Mouse (Mus musculus): Measurements from ENCODE around the gene Skida1. TPM values are rescaled to one million over a fixed set of nuclear protein-coding genes. Genes with fewer than 3 reads are reported as not detected.
A peak's percentile ranks its signal among the peaks of the same experiment; 100 is the strongest.

Skida1 gene
- polyA plus RNA-seq, 1 experiment from 2014 or later: 8.8 TPM

DNA sequence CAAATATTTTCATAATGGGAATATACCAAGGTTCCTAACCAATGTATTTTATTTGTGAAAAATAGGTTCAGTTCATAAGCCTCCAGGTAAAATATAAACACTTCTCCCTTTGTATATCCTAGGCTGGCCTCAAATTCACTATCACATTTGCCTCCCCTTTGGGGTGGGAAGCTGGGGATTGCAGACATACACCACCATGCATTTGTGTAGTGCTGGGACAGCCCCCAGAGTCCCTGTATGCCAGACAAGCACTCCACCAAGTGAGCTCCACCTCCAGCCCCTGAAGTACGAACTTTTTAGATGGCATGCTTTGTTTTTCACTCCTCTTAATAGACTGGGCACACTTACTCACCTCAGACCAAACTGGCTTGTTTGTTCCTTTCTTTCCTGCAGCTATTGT lies 26.0 kb downstream of the Skida1 start:
- Histone ChIP-seq H3K27ac (ENCODE audit: low read length) (no peak overlapping the region), H3K9me3 (ENCODE audit: low read length) (no peaks in the 10 kb centered on the region), H3K4me3 (ENCODE audit: low read length) (no peak overlapping the region), H3K4me2 (replicated peaks; ENCODE audit: low read depth, low read length) (no peak overlapping the region), H3K27me3 (ENCODE audit: insufficient read depth, low read length) (no peaks in the 10 kb centered on the region), H3K4me1 (ENCODE audit: insufficient read depth, low read length) (peaks cover 9% of the 10 kb centered on the region), H3K9ac (replicated peaks; ENCODE audit: low read length) (no peak overlapping the region), H3K36me3 (ENCODE audit: insufficient read depth, low read length) (no peaks in the 10 kb centered on the region)
- ATAC-seq (ENCODE audit: low FRiP score, low TSS enrichment): no peak
- 35% methylated on average over 1 of the region's 1 CpGs for WGBS

GRCm38 (mm10) chr2:18019122-18019521 lies 29.7 kb downstream of the Skida1 start:
- WGBS: 85% methylated on average over 1 of the region's 1 CpGs
- Histone ChIP-seq H3K4me3 (ENCODE audit: low read length) (no peak overlapping the region), H3K27me3 (ENCODE audit: insufficient read depth, low read length) (no peaks in the 10 kb centered on the region), H3K4me1 (ENCODE audit: insufficient read depth, low read length) (no peaks in the 10 kb centered on the region), H3K36me3 (ENCODE audit: insufficient read depth, low read length) (no peaks in the 10 kb centered on the region), H3K9ac (replicated peaks; ENCODE audit: low read length) (no peak overlapping the region), H3K9me3 (ENCODE audit: low read length) (no peaks in the 10 kb centered on the region), H3K4me2 (replicated peaks; ENCODE audit: low read depth, low read length) (no peak overlapping the region), H3K27ac (ENCODE audit: low read length) (no peak overlapping the region)
- ATAC-seq (ENCODE audit: low FRiP score, low TSS enrichment): no peak

GRCm38 (mm10) chr2:18017321-18017720 lies 31.5 kb downstream of the Skida1 start:
- H3K4me3 ChIP-seq (ENCODE audit: low read length): no peak overlapping the region
- ATAC-seq (ENCODE audit: low FRiP score, low TSS enrichment): no peak
- WGBS: 97% methylated on average over 6 of the region's 6 CpGs
- H3K36me3 ChIP-seq (ENCODE audit: insufficient read depth, low read length): no peaks in the 10 kb centered on the region
- no peaks in the 10 kb centered on the region for H3K9me3 ChIP-seq (ENCODE audit: low read length)
- no peaks in the 10 kb centered on the region for H3K4me1 ChIP-seq (ENCODE audit: insufficient read depth, low read length)
- H3K4me2 ChIP-seq (replicated peaks; ENCODE audit: low read depth, low read length): no peak overlapping the region
- H3K27ac ChIP-seq (ENCODE audit: low read length): no peak overlapping the region
- H3K27me3 ChIP-seq (ENCODE audit: insufficient read depth, low read length): no peaks in the 10 kb centered on the region
- no peak overlapping the region for H3K9ac ChIP-seq (replicated peaks; ENCODE audit: low read length)

GRCm38 (mm10) chr2:18016639-18017038 lies 32.2 kb downstream of the Skida1 start:
- no peaks in the 10 kb centered on the region for H3K27me3 ChIP-seq (ENCODE audit: insufficient read depth, low read length)

GRCm38 (mm10) chr2:18015581-18015980 lies 33.3 kb downstream of the Skida1 start:
- no peaks in the 10 kb centered on the region for H3K4me1 ChIP-seq (ENCODE audit: insufficient read depth, low read length)
- H3K27ac ChIP-seq (ENCODE audit: low read length): no peak overlapping the region
- no peaks in the 10 kb centered on the region for H3K27me3 ChIP-seq (ENCODE audit: insufficient read depth, low read length)
- H3K9ac ChIP-seq (replicated peaks; ENCODE audit: low read length): no peak overlapping the region
- no peak overlapping the region for H3K4me2 ChIP-seq (replicated peaks; ENCODE audit: low read depth, low read length)
- WGBS: 64% methylated on average over 3 of the region's 3 CpGs
- no peak overlapping the region for H3K4me3 ChIP-seq (ENCODE audit: low read length)
- no peak for ATAC-seq (ENCODE audit: low FRiP score, low TSS enrichment)
- no peaks in the 10 kb centered on the region for H3K9me3 ChIP-seq (ENCODE audit: low read length)
- H3K36me3 ChIP-seq (ENCODE audit: insufficient read depth, low read length): no peaks in the 10 kb centered on the region

More at GRCm38 (mm10) chr2:18016639-18017038, 32.2 kb downstream of the Skida1 start:
- no peaks in the 10 kb centered on the region for H3K9me3 ChIP-seq (ENCODE audit: low read length)
- no peaks in the 10 kb centered on the region for H3K4me1 ChIP-seq (ENCODE audit: insufficient read depth, low read length)
- ATAC-seq (ENCODE audit: low FRiP score, low TSS enrichment): no peak
- no peak overlapping the region for H3K9ac ChIP-seq (replicated peaks; ENCODE audit: low read length)
- H3K36me3 ChIP-seq (ENCODE audit: insufficient read depth, low read length): no peaks in the 10 kb centered on the region
- WGBS: 96% methylated on average over 1 of the region's 1 CpGs
- H3K4me2 ChIP-seq (replicated peaks; ENCODE audit: low read depth, low read length): no peak overlapping the region
- no peak overlapping the region for H3K4me3 ChIP-seq (ENCODE audit: low read length)
- no peak overlapping the region for H3K27ac ChIP-seq (ENCODE audit: low read length)

DNA sequence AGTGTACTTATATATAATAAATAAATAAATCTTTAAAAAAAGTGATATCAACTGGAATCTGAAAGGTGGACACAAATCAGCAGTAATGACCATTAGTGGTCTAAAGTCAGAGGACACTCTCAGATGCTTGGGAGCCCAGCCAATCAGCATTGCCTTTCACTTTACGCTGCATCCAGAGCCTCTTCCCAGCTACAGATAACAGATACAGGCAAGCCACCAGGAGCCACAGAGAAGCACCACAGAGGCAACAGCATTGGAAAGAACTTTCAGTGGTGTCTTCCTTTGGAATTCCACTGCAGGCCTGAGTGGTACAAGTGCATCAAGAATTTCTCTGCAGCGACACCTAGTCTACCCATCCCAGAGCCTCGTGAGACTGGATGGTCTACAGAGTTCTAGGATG lies 36.0 kb downstream of the Skida1 start:
- no peak overlapping the region for H3K27ac ChIP-seq (ENCODE audit: low read length)
- 95% methylated on average over 3 of the region's 3 CpGs for WGBS
- H3K4me3 ChIP-seq (ENCODE audit: low read length): no peak overlapping the region
- no peaks in the 10 kb centered on the region for H3K4me1 ChIP-seq (ENCODE audit: insufficient read depth, low read length)
- H3K9ac ChIP-seq (replicated peaks; ENCODE audit: low read length): no peak overlapping the region
- H3K9me3 ChIP-seq (ENCODE audit: low read length): no peaks in the 10 kb centered on the region
- ATAC-seq (ENCODE audit: low FRiP score, low TSS enrichment): no peak
- no peaks in the 10 kb centered on the region for H3K36me3 ChIP-seq (ENCODE audit: insufficient read depth, low read length)
- H3K27me3 ChIP-seq (ENCODE audit: insufficient read depth, low read length): no peaks in the 10 kb centered on the region
- no peak overlapping the region for H3K4me2 ChIP-seq (replicated peaks; ENCODE audit: low read depth, low read length)

GRCm38 (mm10) chr2:18011226-18011625 lies 37.6 kb downstream of the Skida1 start:
- H3K9ac ChIP-seq (replicated peaks; ENCODE audit: low read length): no peak overlapping the region
- no peaks in the 10 kb centered on the region for H3K9me3 ChIP-seq (ENCODE audit: low read length)
- no peak overlapping the region for H3K4me2 ChIP-seq (replicated peaks; ENCODE audit: low read depth, low read length)
- no peaks in the 10 kb centered on the region for H3K27me3 ChIP-seq (ENCODE audit: insufficient read depth, low read length)
- ATAC-seq (ENCODE audit: low FRiP score, low TSS enrichment): no peak
- H3K4me3 ChIP-seq (ENCODE audit: low read length): no peak overlapping the region
- no peaks in the 10 kb centered on the region for H3K4me1 ChIP-seq (ENCODE audit: insufficient read depth, low read length)
- no peaks in the 10 kb centered on the region for H3K36me3 ChIP-seq (ENCODE audit: insufficient read depth, low read length)
- no peak overlapping the region for H3K27ac ChIP-seq (ENCODE audit: low read length)
- WGBS: 82% methylated on average over 6 of the region's 6 CpGs

DNA sequence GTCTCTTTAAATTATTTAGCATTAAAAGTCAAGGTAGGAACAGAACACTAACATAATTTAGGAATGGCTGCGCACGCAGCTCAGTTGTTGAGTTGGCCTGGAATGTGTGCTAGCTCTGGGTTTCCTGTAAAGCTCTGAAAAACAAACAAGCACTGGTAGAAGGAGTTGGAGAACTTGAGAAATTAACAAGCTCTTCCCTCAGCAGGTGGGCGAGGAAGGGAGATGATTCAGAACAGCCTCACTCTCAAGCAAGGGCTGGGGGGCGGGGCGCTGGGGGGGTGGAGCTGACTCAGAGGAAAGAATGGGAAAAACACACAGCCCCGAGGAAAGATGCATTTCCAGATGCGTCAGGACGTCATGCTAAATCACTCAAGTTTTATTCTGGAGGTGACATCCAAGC lies 43.7 kb downstream of the Skida1 start:
- Histone ChIP-seq H3K4me1 (ENCODE audit: insufficient read depth, low read length) (peaks cover 11% of the 10 kb centered on the region), H3K36me3 (ENCODE audit: insufficient read depth, low read length) (no peaks in the 10 kb centered on the region), H3K9ac (replicated peaks; ENCODE audit: low read length) (no peak overlapping the region), H3K4me3 (ENCODE audit: low read length) (no peak overlapping the region), H3K27ac (ENCODE audit: low read length) (peak overlapping the region; percentile 84; the same call in 1 of the 2 replicates), H3K27me3 (ENCODE audit: insufficient read depth, low read length) (no peaks in the 10 kb centered on the region), H3K4me2 (replicated peaks; ENCODE audit: low read depth, low read length) (peak overlapping the region; percentile 29; the same call in 1 of the 2 replicates), H3K9me3 (ENCODE audit: low read length) (no peaks in the 10 kb centered on the region; the same call in 1 of the 2 replicates)
- ATAC-seq (ENCODE audit: low FRiP score, low TSS enrichment): peak; percentile 39; the same call in 1 of the 2 replicates
- WGBS: 20% methylated on average over 8 of the region's 8 CpGs

GRCm38 (mm10) chr2:18004286-18004685 lies 44.6 kb downstream of the Skida1 start:
- no peak overlapping the region for H3K4me3 ChIP-seq (ENCODE audit: low read length)
- H3K4me1 ChIP-seq (ENCODE audit: insufficient read depth, low read length): peaks cover 11% of the 10 kb centered on the region
- 46% methylated on average over 4 of the region's 4 CpGs for WGBS
- H3K36me3 ChIP-seq (ENCODE audit: insufficient read depth, low read length): no peaks in the 10 kb centered on the region
- H3K9ac ChIP-seq (replicated peaks; ENCODE audit: low read length): no peak overlapping the region
- H3K4me2 ChIP-seq (replicated peaks; ENCODE audit: low read depth, low read length): no peak overlapping the region
- ATAC-seq (ENCODE audit: low FRiP score, low TSS enrichment): peak; percentile 55; the same call in 1 of the 2 replicates
- H3K27ac ChIP-seq (ENCODE audit: low read length): peak overlapping the region; percentile 84; the same call in 1 of the 2 replicates
- H3K9me3 ChIP-seq (ENCODE audit: low read length): no peaks in the 10 kb centered on the region; the same call in 1 of the 2 replicates
- no peaks in the 10 kb centered on the region for H3K27me3 ChIP-seq (ENCODE audit: insufficient read depth, low read length)

GRCm38 (mm10) chr2:18002306-18002705 lies 46.5 kb downstream of the Skida1 start:
- no peaks in the 10 kb centered on the region; the same call in 1 of the 2 replicates for H3K9me3 ChIP-seq (ENCODE audit: low read length)
- WGBS: 88% methylated on average over 3 of the region's 3 CpGs

More at GRCm38 (mm10) chr2:18002306-18002705, 46.5 kb downstream of the Skida1 start:
- no peaks in the 10 kb centered on the region for H3K36me3 ChIP-seq (ENCODE audit: insufficient read depth, low read length)
- H3K4me2 ChIP-seq (replicated peaks; ENCODE audit: low read depth, low read length): no peak overlapping the region
- no peak overlapping the region for H3K9ac ChIP-seq (replicated peaks; ENCODE audit: low read length)
- no peaks in the 10 kb centered on the region for H3K27me3 ChIP-seq (ENCODE audit: insufficient read depth, low read length)
- ATAC-seq (ENCODE audit: low FRiP score, low TSS enrichment): no peak
- H3K27ac ChIP-seq (ENCODE audit: low read length): no peak overlapping the region
- peaks cover 11% of the 10 kb centered on the region for H3K4me1 ChIP-seq (ENCODE audit: insufficient read depth, low read length)
- H3K4me3 ChIP-seq (ENCODE audit: low read length): no peak overlapping the region
